Mouse (Mus musculus) urinary bladder, postnatal 25 days (tissue): ENCODE measurements around the gene Edem2.
"Not testable (repeated sequence)": the region's sequence is repeated elsewhere in the genome, so short reads cannot be mapped to it uniquely, and the experiment has no call there.

Experiments used
- DNase-seq: peaks from one replicate; pipeline ENCODE4 v3.0.0; 2022; ENCODE audit warnings: low spot score

The Edem2 gene

DNA sequence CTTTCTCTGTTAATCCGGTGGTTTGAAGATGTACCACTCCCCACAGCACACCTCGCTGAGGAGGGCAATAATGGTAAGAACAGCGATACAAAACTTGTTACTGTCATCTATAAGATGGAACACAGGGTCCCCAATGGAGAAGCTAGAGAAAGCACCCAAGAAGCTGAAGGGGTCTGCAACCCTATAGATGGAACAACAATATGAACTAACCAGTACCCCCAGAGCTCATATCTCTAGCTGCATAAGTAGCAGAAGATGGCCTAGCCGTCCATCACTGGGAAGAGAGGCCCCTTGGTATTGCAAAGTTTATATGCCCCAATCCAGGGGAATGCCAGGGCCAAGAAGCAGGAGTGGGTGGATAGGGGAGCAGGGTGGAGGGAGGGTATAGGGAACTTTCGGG lies 6.5 kb upstream of the Edem2 start, which contains the start of gene Gm17581:
Gene Gm17581, minus strand, starts transcription at position 101 of the 400 bp plus-strand sequence.
- DNase-seq: not testable (repeated sequence)

- DNase-seq: no peak
Observed at GRCm38 (mm10) chr2:155735080-155735479, 5.8 kb upstream of the Edem2 start.

GRCm38 (mm10) chr2:155728742-155729141 lies 533 bp downstream of the Edem2 start:
- DNase-seq: no peak

- DNase-seq: no peak
Observed at GRCm38 (mm10) chr2:155727764-155728395, 1.4 kb downstream of the Edem2 start.

GRCm38 (mm10) chr2:155726302-155726701 lies 3.0 kb downstream of the Edem2 start:
- no peak for DNase-seq

DNA sequence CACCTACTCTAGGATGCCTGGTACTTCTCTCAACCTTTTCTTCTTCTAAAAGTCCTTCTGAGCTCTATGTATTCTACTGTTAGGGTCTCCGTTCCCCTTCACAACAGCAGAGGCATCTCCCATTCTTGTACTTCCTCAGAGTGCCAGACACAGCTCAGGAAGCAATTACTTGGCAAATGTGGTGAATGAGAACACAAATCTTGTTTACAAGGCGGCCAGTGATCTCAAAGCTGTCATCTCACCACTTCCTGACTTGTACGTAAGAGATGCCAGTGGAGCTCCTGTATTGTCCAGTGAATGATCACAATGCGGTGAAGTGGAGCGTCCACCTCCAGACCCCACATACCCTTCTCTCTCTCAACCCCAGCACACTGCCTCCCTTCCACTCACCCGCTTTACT lies 4.7 kb downstream of the Edem2 start:
- no peak for DNase-seq

DNA sequence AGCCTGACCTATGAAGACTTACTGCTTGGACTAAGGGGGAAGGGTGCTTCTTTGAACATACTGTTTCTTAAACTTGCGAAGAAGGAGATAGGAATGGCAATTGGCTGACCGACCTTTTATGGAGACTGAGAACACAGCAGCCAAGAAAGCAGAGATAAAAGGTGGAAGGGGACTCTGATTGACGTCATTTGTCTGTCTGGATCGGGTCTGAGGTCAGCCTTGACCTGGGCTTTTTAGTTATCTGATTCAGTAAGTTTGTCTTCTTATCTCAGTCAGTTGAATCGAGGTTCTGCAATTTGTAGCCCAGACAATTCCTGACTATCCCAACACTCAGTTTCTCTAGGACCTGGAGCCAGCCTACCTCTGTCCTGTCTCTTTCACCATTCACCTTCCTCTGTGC lies 5.2 kb downstream of the Edem2 start:
- no peak for DNase-seq

DNA sequence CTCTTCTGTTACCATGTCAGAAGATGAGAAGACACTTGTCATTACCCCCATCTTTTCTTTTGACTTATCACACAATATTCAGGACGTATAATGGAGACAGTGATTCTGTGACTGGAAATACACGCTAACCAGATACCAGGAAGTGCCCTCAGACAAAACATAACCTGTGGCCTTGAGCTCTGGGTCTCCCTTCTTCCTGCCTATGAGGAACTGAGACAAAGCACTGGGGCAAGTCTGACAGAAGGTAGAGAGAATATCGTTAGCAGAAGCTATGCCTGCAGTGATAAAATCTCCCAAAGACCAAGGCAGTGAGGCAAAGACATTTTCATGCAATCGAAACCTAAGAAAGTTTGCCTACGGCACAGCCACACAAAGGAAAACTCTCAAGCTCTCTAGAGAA lies 8.7 kb downstream of the Edem2 start:
- no peak for DNase-seq

DNA sequence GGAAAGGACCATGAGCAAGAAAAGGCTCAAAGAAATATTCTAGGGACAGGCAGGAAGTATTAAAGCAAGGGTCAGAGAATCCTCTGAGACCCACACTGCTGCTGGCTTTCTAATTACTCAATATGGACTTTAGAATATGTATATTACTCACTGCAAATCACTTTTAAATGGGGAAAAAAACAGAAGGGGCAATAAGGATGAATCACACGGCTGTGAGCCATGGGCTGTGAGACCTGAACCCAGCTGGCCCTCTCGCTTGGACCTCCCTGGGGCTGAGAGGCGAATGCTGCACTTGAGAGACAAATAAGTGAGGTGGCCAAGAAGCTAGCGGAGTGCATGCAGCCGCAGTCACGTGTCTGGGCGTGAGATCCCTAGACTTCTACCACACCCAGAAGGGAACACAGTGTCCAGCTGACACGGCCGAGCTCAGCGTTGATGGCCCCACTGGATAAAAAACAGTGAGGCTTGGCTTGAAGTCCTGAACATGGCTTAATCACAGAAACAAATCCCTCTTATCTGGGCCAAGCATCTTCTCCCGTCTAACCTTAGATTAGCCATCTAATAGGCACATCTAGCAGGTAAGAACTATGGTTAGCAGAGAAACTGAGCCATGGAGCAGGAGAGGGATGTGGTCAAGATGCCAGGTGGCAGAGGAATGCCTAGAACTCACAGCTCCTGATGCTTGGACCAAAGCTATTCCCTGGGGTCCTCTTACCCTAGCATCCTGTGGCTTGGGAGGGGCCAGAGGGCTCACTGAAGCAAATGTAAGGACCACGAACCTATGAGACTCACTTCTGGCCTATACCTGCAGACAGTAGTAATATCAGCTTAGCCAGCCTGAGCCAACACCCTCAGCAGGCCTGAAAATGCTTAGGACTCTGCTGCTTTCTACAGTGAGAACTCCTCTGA lies 11.9 kb downstream of the Edem2 start:
- no peak for DNase-seq

DNA sequence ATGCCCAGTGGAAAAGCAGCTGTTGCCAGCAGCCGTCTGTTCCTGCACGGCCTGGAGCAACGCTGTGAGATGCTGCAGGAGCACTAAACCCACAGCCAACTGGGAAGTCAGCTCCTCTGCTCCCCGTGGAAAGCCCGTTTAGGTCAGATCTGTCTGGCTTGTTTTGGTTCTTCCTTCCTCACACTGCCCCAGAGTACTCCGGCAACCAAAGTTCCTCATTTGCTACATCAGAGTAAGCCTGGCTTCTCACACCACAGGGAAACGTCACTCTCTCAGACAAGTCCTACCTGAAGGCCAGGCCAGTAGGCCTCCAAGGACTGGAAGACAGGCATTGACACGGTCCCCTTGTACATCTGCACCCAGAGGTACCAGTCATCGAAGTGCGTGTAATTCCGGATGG lies 18.7 kb downstream of the Edem2 start:
- DNase-seq: no peak

DNA sequence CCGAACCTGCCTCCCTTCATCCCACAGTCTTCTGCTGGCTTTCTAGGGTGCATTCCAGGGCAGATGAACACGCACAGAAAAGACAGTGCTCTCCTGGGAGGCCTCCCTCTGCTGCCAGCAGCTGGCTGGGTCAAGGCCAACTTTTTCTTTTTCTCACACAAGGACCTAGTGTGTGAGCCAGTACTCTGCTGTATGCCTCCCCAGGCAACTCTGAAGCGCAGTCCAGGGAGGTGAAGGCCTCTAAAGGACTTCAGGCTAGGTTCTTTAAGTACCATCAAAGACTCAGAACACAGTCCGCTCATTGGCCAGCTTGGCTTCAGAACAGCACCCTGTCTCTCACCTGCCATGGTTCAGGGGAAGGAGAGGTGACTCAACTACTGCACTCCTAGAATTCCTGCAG lies 22.0 kb downstream of the Edem2 start:
- DNase-seq: no peak

GRCm38 (mm10) chr2:155703630-155704029 lies 25.6 kb downstream of the Edem2 start:
- no peak for DNase-seq

DNA sequence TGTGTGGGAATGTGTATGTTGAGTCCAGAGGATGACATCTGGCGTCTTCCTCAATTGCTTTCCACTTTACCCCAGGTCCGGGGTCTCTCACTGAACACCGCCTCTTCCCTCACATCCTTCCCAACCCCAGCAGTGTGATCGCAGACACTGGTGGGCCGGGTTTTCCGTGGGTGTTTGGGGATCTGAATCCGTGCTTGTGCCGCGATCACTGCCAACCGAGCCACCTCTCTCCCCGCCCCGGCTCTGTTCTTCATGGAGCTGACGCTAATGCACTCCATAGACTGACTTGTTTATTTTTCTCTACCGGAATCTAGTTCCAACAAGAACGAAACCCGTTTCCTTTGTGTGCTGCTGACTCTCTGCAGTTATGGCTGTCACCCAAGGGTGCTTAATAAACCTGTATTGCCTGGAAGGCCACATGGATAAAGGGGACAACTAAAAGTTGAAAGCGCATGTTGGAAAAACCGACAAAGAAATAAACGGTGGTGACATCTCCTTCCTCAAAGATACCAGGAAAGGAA lies 27.8 kb downstream of the Edem2 start:
- no peak for DNase-seq

DNA sequence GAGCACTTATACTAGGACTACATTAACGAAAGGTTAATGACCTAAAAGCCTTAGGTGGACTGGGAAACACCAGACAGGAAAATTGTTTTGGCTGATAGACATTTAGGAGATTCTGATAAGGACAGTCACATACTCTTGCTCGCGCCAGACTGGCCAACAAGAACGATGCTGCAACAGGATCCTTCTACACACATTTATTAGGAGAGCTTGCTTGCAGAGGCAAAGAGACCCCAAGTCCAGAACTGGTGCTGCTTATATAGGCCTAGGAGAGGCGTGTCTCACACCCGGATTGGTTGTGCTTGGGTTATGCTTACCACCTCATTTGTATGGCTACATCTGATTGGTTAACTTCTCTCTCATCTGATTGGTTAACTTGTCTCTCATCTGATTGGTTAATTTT lies 30.8 kb downstream of the Edem2 start:
- not testable (repeated sequence) for DNase-seq

DNA sequence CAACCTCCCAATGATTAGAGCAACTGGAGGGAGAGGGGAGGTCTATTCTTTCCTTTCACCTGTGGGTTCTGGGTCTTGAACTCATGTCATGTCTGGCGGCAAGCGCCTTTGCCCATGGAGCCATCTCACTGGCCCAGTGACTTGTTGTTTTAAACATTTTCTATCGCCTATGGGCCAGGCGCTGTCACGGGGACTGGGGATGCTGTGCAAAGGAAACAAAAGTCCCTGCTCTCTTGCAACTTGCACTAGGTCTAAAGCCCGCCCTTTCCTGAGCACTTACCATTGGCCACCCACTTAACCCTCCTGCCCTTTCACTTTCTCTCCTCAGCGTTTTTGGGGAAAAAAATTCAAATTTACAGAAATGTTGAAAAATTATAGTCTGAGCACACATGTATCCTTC lies 32.4 kb downstream of the Edem2 start:
- no peak for DNase-seq

GRCm38 (mm10) chr2:155696091-155696558 lies 33.1 kb downstream of the Edem2 start:
- peak; percentile 92 for DNase-seq

DNA sequence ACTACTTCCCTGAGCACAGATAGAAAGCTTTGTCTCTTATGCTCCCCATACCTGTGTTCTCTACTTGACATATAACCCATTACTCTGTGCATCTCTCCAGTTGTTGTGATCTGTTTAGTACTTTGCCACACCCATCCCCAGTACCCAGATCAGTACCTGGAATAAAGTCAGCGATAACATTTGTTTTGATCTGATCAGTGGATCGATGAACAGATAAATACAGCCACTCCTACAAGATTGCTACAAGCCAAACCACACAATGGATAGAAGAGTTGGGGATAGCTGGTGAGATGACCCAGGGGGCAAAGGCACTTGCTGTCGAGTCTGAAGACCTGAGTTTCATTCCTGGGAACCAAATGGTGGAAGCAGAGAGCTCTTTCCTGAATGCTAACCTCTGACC lies 34.0 kb downstream of the Edem2 start:
- DNase-seq: no peak

DNA sequence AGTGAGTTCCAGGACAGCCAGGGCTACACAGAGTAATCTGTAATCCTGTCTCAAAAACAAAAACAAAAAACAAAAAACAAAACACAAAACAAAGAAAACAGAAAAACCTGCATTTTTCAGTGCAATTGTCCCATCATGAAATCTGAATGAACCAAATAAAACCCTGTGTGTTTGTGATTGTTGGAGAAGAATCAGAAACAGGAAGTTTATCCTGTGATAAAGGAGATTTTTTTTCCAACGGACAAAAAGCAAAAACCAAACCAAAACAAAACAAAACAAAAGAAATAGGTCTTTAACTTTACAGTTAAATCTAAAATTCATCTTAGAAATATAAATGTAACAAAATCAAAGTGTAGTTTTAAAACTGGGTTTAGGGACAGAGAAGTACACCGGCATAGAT lies 34.7 kb downstream of the Edem2 start:
- no peak for DNase-seq

GRCm38 (mm10) chr2:155693136-155693535 lies 36.1 kb downstream of the Edem2 start:
- no peak for DNase-seq

GRCm38 (mm10) chr2:155691723-155692493 lies 37.4 kb downstream of the Edem2 start, which contains the start of gene Trpc4ap:
Trpc4ap (minus strand) TSS chr2:155692384.
- peak; percentile 96 for DNase-seq

DNA sequence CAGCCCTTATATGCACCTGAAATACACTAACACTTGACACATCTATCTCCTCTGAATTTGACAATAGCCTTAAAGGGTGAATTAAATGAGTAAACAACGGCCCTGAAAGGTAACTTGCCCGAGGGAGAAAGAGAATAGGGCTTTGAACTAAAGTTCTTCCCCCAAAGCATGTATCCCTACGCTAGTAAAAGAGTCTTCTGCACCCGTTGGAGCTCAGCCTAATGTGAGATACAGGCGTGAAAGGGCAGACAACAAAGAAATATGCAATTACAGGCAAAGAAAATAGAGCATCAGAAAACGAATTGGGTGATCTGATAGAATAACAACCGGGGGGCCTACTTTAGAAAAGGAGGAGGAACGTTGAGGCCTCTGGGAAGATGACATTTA lies 37.9 kb downstream of the Edem2 start:
- DNase-seq: no peak

GRCm38 (mm10) chr2:155689211-155689610 lies 40.1 kb downstream of the Edem2 start:
- no peak for DNase-seq
